Mouse (Mus musculus): ENCODE data around the gene Rlbp1.

DNA sequence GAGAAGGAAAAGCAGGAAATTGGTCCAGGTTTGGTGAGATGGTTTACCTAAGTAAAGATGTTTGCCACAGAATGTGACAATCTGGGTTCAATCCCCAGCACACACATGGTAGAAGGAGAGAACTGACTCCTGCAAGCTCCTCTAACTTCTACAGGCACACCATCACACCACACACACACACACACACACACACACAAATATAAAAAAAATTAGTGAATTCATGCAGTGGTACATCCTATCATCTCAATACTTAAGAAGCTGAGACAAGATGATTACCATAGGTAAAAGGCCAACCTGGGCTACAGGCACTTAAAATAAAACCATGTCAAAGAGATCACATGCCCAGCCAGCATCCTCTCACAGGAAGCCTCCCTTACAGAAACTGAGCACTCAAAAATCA is 12.8 kb downstream of the Rlbp1 start:
- TF ChIP-seq CTCF (conservative IDR thresholded peaks at IDR 0.05; ENCODE audit: low read length) (no peak), NANOG (IDR thresholded peaks at IDR 0.05; ENCODE audit: borderline replicate concordance, low read length) (no peak)
